Mouse (Mus musculus) liver, adult 2 months (tissue): ENCODE data around the gene Mrtfa.

Experiments used
- CTCF ChIP-seq: fragments of 200-500 bp; IDR thresholded peaks from 2 replicates; pipeline ENCODE4 v1.5.1; 2011; ENCODE audit warnings: low read depth, low read length, control low read depth
- POLR2A ChIP-seq: fragments of 200-500 bp; IDR thresholded peaks from 2 replicates; pipeline ENCODE4 v1.6.1; 2011; ENCODE audit warnings: low read length, control low read depth; ENCODE audit not compliant: insufficient read depth; ENCODE audit errors: extremely low read depth

DNA sequence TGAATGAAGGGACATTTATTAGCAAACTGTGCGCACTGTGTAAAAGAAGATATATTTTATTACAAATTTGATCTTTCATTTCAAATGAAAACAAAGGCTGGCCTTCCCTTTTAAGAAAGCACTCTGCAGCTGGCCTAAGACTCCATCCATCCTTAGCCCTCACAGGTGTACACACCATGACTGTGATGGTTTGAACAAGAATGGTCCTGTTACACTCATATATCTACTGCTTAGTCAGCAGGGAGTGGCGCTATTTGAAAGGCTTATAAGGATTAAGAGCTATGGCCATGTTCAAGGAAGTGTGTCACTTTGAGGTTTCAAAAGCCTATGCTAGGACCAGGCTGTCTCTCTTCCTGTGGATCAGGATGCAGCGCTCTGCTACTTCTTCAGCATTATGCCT lies 122.8 kb downstream of the Mrtfa start:
- TF ChIP-seq CTCF: no peak
- no peak for TF ChIP-seq POLR2A
